Mouse (Mus musculus) liver, embryonic 14.5 days (tissue): ENCODE data around the gene Map4k5.

Experiments used
- CTCF ChIP-seq: IDR thresholded peaks from 2 replicates; pipeline ENCODE4 v1.5.1; 2016; ENCODE audit warnings: antibody characterized with exemption, low read depth, control low read depth
- EP300 ChIP-seq: IDR thresholded peaks from 2 replicates; pipeline ENCODE4 v1.6.1; 2016; ENCODE audit warnings: antibody characterized with exemption, low read depth

DNA sequence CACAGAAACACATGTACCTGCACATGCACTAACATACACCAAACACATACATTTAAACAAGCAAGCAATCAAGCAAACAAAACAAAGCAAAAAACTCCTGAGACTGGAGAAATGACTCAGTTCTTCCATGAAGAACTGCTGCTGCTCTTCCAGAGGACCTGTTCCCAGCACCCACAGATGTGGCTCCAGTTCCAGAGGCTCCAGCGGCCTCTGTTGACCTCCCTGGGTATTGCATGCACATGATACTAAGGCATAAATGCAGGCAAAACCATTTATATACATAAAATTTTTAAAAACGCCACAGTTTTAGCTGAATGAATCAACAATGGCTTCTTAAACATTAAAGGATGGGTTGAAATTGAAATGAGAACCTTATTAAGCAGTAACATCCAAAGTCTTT, 46.3 kb upstream of the Map4k5 start:
- TF ChIP-seq CTCF (peak; percentile 51), EP300 (no peak)
